Mouse (Mus musculus): ENCODE measurements around the gene Etl4. TPM values are rescaled to one million over a fixed set of nuclear protein-coding genes. Genes with fewer than 3 reads are reported as not detected.

Gene Etl4
- polyA plus RNA-seq, 1 experiment from 2014 or later, result 7.3 TPM

- no peak overlapping the region for H3K4me2 ChIP-seq (ENCODE audit: low read depth, low read length)
- no peak overlapping the region for H3K9ac ChIP-seq (replicated peaks; ENCODE audit: low read depth, low read length)
- 79% methylated on average over 1 of the region's 1 CpGs for WGBS
- no peak overlapping the region for H3K27ac ChIP-seq (ENCODE audit: low read depth, low read length)
- H3K36me3 ChIP-seq (ENCODE audit: control insufficient read depth, insufficient read depth, low read length), result no peaks in the 10 kb centered on the region
- ATAC-seq (ENCODE audit: low read depth), result no peak
- H3K4me3 ChIP-seq (ENCODE audit: low read depth, low read length), result no peak overlapping the region
- H3K4me1 ChIP-seq (ENCODE audit: control insufficient read depth, insufficient read depth, low read length), result no peaks in the 10 kb centered on the region
- no peaks in the 10 kb centered on the region for H3K27me3 ChIP-seq (ENCODE audit: control insufficient read depth, insufficient read depth, low read length)
- no peaks in the 10 kb centered on the region for H3K9me3 ChIP-seq (ENCODE audit: control insufficient read depth, low read length)
Observed at GRCm38 (mm10) chr2:20693772-20694171, 784.2 kb downstream of the Etl4 start.

DNA sequence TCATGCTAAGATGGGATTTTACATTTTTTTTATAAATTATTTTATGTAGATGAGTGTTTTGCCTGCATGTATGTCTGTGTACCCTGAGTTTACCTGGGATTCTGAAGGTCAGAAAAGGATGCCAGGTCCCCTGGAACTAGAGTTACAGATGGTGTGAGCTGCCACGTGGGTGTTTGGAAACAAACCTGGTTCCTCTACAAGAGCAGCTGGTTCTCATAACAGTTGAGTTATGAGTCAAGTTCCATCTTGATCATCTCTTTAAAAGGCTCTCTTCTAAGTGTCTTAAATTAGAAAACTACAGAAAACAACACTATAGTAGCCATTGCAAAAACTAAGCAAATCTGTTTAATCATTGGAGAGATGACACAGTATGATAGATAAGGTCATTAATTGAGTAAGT, 788.1 kb downstream of the Etl4 start:
- no peaks in the 10 kb centered on the region for H3K9me3 ChIP-seq (ENCODE audit: control insufficient read depth, low read length)
- H3K4me2 ChIP-seq (ENCODE audit: low read depth, low read length), result no peak overlapping the region
- H3K9ac ChIP-seq (replicated peaks; ENCODE audit: low read depth, low read length), result no peak overlapping the region
- H3K4me3 ChIP-seq (ENCODE audit: low read depth, low read length), result no peak overlapping the region
- WGBS, result 91% methylated on average over 1 of the region's 1 CpGs
- H3K36me3 ChIP-seq (ENCODE audit: control insufficient read depth, insufficient read depth, low read length), result no peaks in the 10 kb centered on the region
- no peaks in the 10 kb centered on the region for H3K27me3 ChIP-seq (ENCODE audit: control insufficient read depth, insufficient read depth, low read length)
- no peaks in the 10 kb centered on the region for H3K4me1 ChIP-seq (ENCODE audit: control insufficient read depth, insufficient read depth, low read length)
- no peak overlapping the region for H3K27ac ChIP-seq (ENCODE audit: low read depth, low read length)
- ATAC-seq (ENCODE audit: low read depth), result no peak

- Histone ChIP-seq H3K4me1 (ENCODE audit: control insufficient read depth, insufficient read depth, low read length) (no peaks in the 10 kb centered on the region), H3K27me3 (ENCODE audit: control insufficient read depth, insufficient read depth, low read length) (no peaks in the 10 kb centered on the region), H3K27ac (ENCODE audit: low read depth, low read length) (no peak overlapping the region), H3K9me3 (ENCODE audit: control insufficient read depth, low read length) (no peaks in the 10 kb centered on the region), H3K4me2 (ENCODE audit: low read depth, low read length) (no peak overlapping the region), H3K4me3 (ENCODE audit: low read depth, low read length) (no peak overlapping the region), H3K36me3 (ENCODE audit: control insufficient read depth, insufficient read depth, low read length) (no peaks in the 10 kb centered on the region), H3K9ac (replicated peaks; ENCODE audit: low read depth, low read length) (no peak overlapping the region)
- ATAC-seq (ENCODE audit: low read depth), result no peak
- 89% methylated on average over 4 of the region's 4 CpGs for WGBS
Observed at GRCm38 (mm10) chr2:20705110-20705509, 795.5 kb downstream of the Etl4 start.

DNA sequence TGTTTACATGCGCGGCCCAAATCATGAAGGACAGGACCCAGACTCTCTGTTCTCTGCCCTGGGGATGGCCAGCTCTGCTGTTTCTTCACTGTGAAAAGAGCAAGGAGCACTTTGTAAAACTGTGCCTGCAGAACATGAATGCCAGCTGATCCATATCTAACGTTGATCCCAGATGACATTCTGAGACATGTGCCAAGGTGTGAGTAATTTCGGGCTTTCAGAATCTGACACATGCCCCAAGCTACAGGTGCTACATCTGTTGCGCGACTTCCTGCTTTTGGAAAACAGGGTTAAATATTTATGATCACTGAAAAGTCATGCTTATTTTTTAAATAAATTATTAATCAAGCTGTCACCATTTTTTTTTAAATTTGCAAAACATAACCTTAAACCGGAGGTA, 801.0 kb downstream of the Etl4 start:
- Histone ChIP-seq H3K9ac (replicated peaks; ENCODE audit: low read depth, low read length) (no peak overlapping the region), H3K4me1 (ENCODE audit: control insufficient read depth, insufficient read depth, low read length) (no peaks in the 10 kb centered on the region), H3K4me3 (ENCODE audit: low read depth, low read length) (no peak overlapping the region), H3K27me3 (ENCODE audit: control insufficient read depth, insufficient read depth, low read length) (no peaks in the 10 kb centered on the region), H3K36me3 (ENCODE audit: control insufficient read depth, insufficient read depth, low read length) (no peaks in the 10 kb centered on the region), H3K9me3 (ENCODE audit: control insufficient read depth, low read length) (no peaks in the 10 kb centered on the region), H3K4me2 (ENCODE audit: low read depth, low read length) (no peak overlapping the region), H3K27ac (ENCODE audit: low read depth, low read length) (no peak overlapping the region)
- no peak for ATAC-seq (ENCODE audit: low read depth)
- WGBS, result 95% methylated on average over 7 of the region's 7 CpGs

- no peak overlapping the region for H3K27ac ChIP-seq (ENCODE audit: low read depth, low read length)
- no peaks in the 10 kb centered on the region for H3K36me3 ChIP-seq (ENCODE audit: control insufficient read depth, insufficient read depth, low read length)
- H3K4me3 ChIP-seq (ENCODE audit: low read depth, low read length), result no peak overlapping the region
- H3K4me1 ChIP-seq (ENCODE audit: control insufficient read depth, insufficient read depth, low read length), result no peaks in the 10 kb centered on the region
- H3K9me3 ChIP-seq (ENCODE audit: control insufficient read depth, low read length), result no peaks in the 10 kb centered on the region
- 73% methylated on average over 2 of the region's 2 CpGs for WGBS
- H3K4me2 ChIP-seq (ENCODE audit: low read depth, low read length), result no peak overlapping the region
- H3K9ac ChIP-seq (replicated peaks; ENCODE audit: low read depth, low read length), result no peak overlapping the region
- ATAC-seq (ENCODE audit: low read depth), result no peak
- no peaks in the 10 kb centered on the region for H3K27me3 ChIP-seq (ENCODE audit: control insufficient read depth, insufficient read depth, low read length)
Observed at GRCm38 (mm10) chr2:20711024-20711423, 801.4 kb downstream of the Etl4 start.

DNA sequence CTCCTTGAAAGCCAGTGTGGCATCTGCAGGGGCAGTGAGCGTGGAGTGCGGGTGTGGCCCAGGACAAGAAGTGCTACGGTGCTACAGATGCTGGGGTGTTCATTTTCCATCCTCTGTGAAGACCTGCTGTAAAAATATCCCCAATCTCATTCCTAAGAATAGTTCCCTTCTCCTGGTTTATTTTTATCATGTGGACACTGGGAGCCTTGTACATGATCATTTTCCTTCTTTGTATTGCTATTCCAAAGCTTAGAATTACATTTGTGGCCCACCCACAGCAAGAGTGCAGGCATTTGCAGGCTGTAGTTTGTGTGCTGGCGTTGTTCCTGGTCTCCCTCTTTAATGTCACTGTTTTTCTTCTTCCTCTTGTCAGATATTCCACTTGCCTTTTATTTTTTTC, 809.5 kb downstream of the Etl4 start:
- Histone ChIP-seq H3K4me3 (ENCODE audit: low read depth, low read length) (no peak overlapping the region), H3K27ac (ENCODE audit: low read depth, low read length) (no peak overlapping the region), H3K9me3 (ENCODE audit: control insufficient read depth, low read length) (no peaks in the 10 kb centered on the region), H3K36me3 (ENCODE audit: control insufficient read depth, insufficient read depth, low read length) (no peaks in the 10 kb centered on the region), H3K4me2 (ENCODE audit: low read depth, low read length) (no peak overlapping the region), H3K9ac (replicated peaks; ENCODE audit: low read depth, low read length) (no peak overlapping the region), H3K4me1 (ENCODE audit: control insufficient read depth, insufficient read depth, low read length) (no peaks in the 10 kb centered on the region), H3K27me3 (ENCODE audit: control insufficient read depth, insufficient read depth, low read length) (no peaks in the 10 kb centered on the region)
- no peak for ATAC-seq (ENCODE audit: low read depth)
- WGBS, result 93% methylated on average over 4 of the region's 4 CpGs

GRCm38 (mm10) chr2:20721098-20721497, 811.5 kb downstream of the Etl4 start:
- Histone ChIP-seq H3K36me3 (ENCODE audit: control insufficient read depth, insufficient read depth, low read length) (no peaks in the 10 kb centered on the region), H3K4me2 (ENCODE audit: low read depth, low read length) (no peak overlapping the region), H3K27ac (ENCODE audit: low read depth, low read length) (no peak overlapping the region), H3K4me3 (ENCODE audit: low read depth, low read length) (no peak overlapping the region), H3K27me3 (ENCODE audit: control insufficient read depth, insufficient read depth, low read length) (no peaks in the 10 kb centered on the region), H3K9me3 (ENCODE audit: control insufficient read depth, low read length) (no peaks in the 10 kb centered on the region), H3K4me1 (ENCODE audit: control insufficient read depth, insufficient read depth, low read length) (no peaks in the 10 kb centered on the region), H3K9ac (replicated peaks; ENCODE audit: low read depth, low read length) (no peak overlapping the region)
- 86% methylated on average over 3 of the region's 3 CpGs for WGBS
- ATAC-seq (ENCODE audit: low read depth), result no peak

- no peak overlapping the region for H3K27ac ChIP-seq (ENCODE audit: low read depth, low read length)
- H3K4me1 ChIP-seq (ENCODE audit: control insufficient read depth, insufficient read depth, low read length), result no peaks in the 10 kb centered on the region
- no peak for ATAC-seq (ENCODE audit: low read depth)
- H3K4me3 ChIP-seq (ENCODE audit: low read depth, low read length), result 0 out of 2 replicates have a peak overlapping the region, but pooled peaks have one; percentile 8
- peak overlapping the region; percentile 19; the same call in 1 of the 2 replicates for H3K4me2 ChIP-seq (ENCODE audit: low read depth, low read length)
- no peaks in the 10 kb centered on the region for H3K36me3 ChIP-seq (ENCODE audit: control insufficient read depth, insufficient read depth, low read length)
- H3K9ac ChIP-seq (replicated peaks; ENCODE audit: low read depth, low read length), result no peak overlapping the region
- H3K9me3 ChIP-seq (ENCODE audit: control insufficient read depth, low read length), result no peaks in the 10 kb centered on the region
- 28% methylated on average over 15 of the region's 15 CpGs for WGBS
- no peaks in the 10 kb centered on the region for H3K27me3 ChIP-seq (ENCODE audit: control insufficient read depth, insufficient read depth, low read length)
Observed at GRCm38 (mm10) chr2:20722165-20722991, 812.8 kb downstream of the Etl4 start.

GRCm38 (mm10) chr2:20723990-20724745, 814.6 kb downstream of the Etl4 start:
- Histone ChIP-seq H3K9ac (replicated peaks; ENCODE audit: low read depth, low read length) (no peak overlapping the region), H3K9me3 (ENCODE audit: control insufficient read depth, low read length) (no peaks in the 10 kb centered on the region), H3K4me2 (ENCODE audit: low read depth, low read length) (no peak overlapping the region), H3K4me1 (ENCODE audit: control insufficient read depth, insufficient read depth, low read length) (no peaks in the 10 kb centered on the region), H3K27ac (ENCODE audit: low read depth, low read length) (no peak overlapping the region), H3K27me3 (ENCODE audit: control insufficient read depth, insufficient read depth, low read length) (no peaks in the 10 kb centered on the region), H3K4me3 (ENCODE audit: low read depth, low read length) (no peak overlapping the region), H3K36me3 (ENCODE audit: control insufficient read depth, insufficient read depth, low read length) (no peaks in the 10 kb centered on the region)
- ATAC-seq (ENCODE audit: low read depth), result no peak
- 41% methylated on average over 2 of the region's 2 CpGs for WGBS
